Mouse (Mus musculus) liver, postnatal 0 days (tissue): ENCODE measurements around the gene Nkx2-3.
A peak's percentile ranks its signal among the peaks of the same experiment; 100 is the strongest.

Source experiments
- CTCF ChIP-seq: sonication (generic); IDR thresholded peaks from 2 replicates; pipeline ENCODE4 v1.5.1; 2016; ENCODE audit warnings: antibody characterized with exemption, low read depth
- EP300 ChIP-seq: IDR thresholded peaks from 2 replicates; pipeline ENCODE4 v1.6.1; 2016; ENCODE audit warnings: antibody characterized with exemption, low read depth, mild to moderate bottlenecking

DNA sequence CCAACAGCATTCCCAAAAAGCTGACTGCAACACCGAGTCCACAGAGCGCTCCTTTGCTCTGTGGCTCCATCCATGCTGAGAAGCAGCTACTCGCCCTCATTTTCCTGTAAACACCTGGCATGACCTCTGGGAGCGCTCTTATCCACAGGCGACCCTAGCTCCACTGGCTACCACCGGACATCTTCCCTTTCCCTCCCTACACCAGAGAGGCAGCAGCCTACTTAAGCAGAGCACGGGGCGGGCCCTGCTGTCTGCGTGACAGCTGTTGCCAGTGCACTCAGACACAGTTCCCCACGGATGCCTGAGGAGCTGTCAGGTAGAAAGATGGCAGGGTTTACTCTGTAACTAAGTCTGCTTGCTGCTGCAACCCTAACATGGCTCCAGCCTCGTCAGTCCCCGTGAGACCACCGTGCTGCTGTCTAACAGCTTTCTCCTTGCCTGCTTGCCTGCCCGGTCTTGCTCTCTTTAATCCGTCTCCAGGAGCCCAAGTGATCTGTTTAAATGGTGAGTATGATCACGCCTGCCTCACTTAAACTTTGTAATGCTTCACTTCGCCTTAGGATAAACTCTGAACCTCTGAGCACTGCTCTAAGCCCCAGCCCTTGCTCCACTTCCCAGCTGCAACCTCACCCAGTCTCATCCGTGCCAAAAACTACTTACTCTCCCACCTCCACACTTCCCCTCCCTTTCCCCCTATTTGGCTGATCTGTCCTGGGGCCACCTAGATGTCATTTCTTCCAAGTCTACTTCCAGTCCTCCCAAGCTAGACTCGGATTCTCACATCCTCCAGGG lies 50.2 kb downstream of the Nkx2-3 start:
- TF ChIP-seq CTCF (peak; percentile 42), EP300 (no peak)
